Mouse (Mus musculus) midbrain, embryonic 11.5 days (tissue): ENCODE measurements around the gene Slc6a9. TPM values are rescaled to one million over a fixed set of nuclear protein-coding genes. Genes with fewer than 3 reads are reported as not detected.

Experiments used
- polyA plus RNA-seq: library from polyadenylated mRNA; unstranded; fragments of >200 nt; fragmentation: Nextera tagmentation; extraction: Ambion mirVana; gene quantifications from 2 replicates; pipeline ENCODE4 v1.2.1, GENCODE M21; 2014

Gene Slc6a9
- polyA plus RNA-seq, 1 experiment from 2014 or later = 4.6 TPM

Other genes with a start within 250 kb of the Slc6a9 start
- gene Dmap1, start 152.2 kb upstream of the Slc6a9 start, polyA plus RNA-seq = 80.7 and 81.2 TPM in 2 replicates
- gene Gm12845, start 110.1 kb upstream of the Slc6a9 start, polyA plus RNA-seq = not detected in 2 replicates
- not detected in 2 replicates for gene Klf17, start 68.9 kb upstream of the Slc6a9 start, polyA plus RNA-seq
- gene Ccdc24, start 38.1 kb downstream of the Slc6a9 start, polyA plus RNA-seq = 0.76 and 1.4 TPM in 2 replicates
- gene B4galt2, start 49.0 kb downstream of the Slc6a9 start, polyA plus RNA-seq = 26.8 and 29.1 TPM in 2 replicates
- 214 and 216 TPM in 2 replicates for gene Atp6v0b, start 52.8 kb downstream of the Slc6a9 start, polyA plus RNA-seq
- 23.9 and 27.7 TPM in 2 replicates for gene Dph2, start 57.5 kb downstream of the Slc6a9 start, polyA plus RNA-seq
- gene Ipo13, start 80.5 kb downstream of the Slc6a9 start, polyA plus RNA-seq = 49.0 and 54.7 TPM in 2 replicates
- gene Artn, start 95.3 kb downstream of the Slc6a9 start, polyA plus RNA-seq = 0.40 and 0.53 TPM in 2 replicates